Mouse (Mus musculus): Measurements from ENCODE around the gene Pde4b. TPM values are rescaled to one million over a fixed set of nuclear protein-coding genes. Genes with fewer than 3 reads are reported as not detected.

Pde4b gene
- polyA plus RNA-seq, 1 experiment from 2014 or later = 32.1 TPM

GRCm38 (mm10) chr4:102542976-102543375, 455.6 kb downstream of the Pde4b start:
- no peaks in the 10 kb centered on the region for H3K4me1 ChIP-seq (replicated peaks; ENCODE audit: control insufficient read depth, insufficient read depth, low read length)
- H3K27me3 ChIP-seq (replicated peaks; ENCODE audit: control insufficient read depth, insufficient read depth, low read length) = no peaks in the 10 kb centered on the region
- no peaks in the 10 kb centered on the region for H3K36me3 ChIP-seq (ENCODE audit: control insufficient read depth, insufficient read depth)
- 92% methylated on average over 3 of the region's 3 CpGs for WGBS
- H3K4me3 ChIP-seq (replicated peaks; ENCODE audit: low read length) = no peak overlapping the region
- ATAC-seq = no peak
- no peak overlapping the region for H3K27ac ChIP-seq (ENCODE audit: low read length)
- H3K9me3 ChIP-seq (ENCODE audit: control insufficient read depth, low read length) = no peaks in the 10 kb centered on the region
- H3K4me2 ChIP-seq (ENCODE audit: low read length) = no peak overlapping the region
- no peak overlapping the region for H3K9ac ChIP-seq (replicated peaks; ENCODE audit: low read depth, low read length)

GRCm38 (mm10) chr4:102545226-102545625, 457.9 kb downstream of the Pde4b start:
- Histone ChIP-seq H3K27me3 (replicated peaks; ENCODE audit: control insufficient read depth, insufficient read depth, low read length) (no peaks in the 10 kb centered on the region), H3K27ac (ENCODE audit: low read length) (no peak overlapping the region), H3K36me3 (ENCODE audit: control insufficient read depth, insufficient read depth) (no peaks in the 10 kb centered on the region), H3K9me3 (ENCODE audit: control insufficient read depth, low read length) (no peaks in the 10 kb centered on the region), H3K4me1 (replicated peaks; ENCODE audit: control insufficient read depth, insufficient read depth, low read length) (no peaks in the 10 kb centered on the region), H3K4me3 (replicated peaks; ENCODE audit: low read length) (no peak overlapping the region), H3K4me2 (ENCODE audit: low read length) (no peak overlapping the region), H3K9ac (replicated peaks; ENCODE audit: low read depth, low read length) (no peak overlapping the region)
- ATAC-seq = no peak
- WGBS = 90% methylated on average over 4 of the region's 4 CpGs

GRCm38 (mm10) chr4:102555566-102555965, 468.2 kb downstream of the Pde4b start:
- Histone ChIP-seq H3K27ac (ENCODE audit: low read length) (no peak overlapping the region), H3K4me3 (replicated peaks; ENCODE audit: low read length) (no peak overlapping the region), H3K4me2 (ENCODE audit: low read length) (no peak overlapping the region), H3K36me3 (ENCODE audit: control insufficient read depth, insufficient read depth) (no peaks in the 10 kb centered on the region), H3K9ac (replicated peaks; ENCODE audit: low read depth, low read length) (no peak overlapping the region), H3K9me3 (ENCODE audit: control insufficient read depth, low read length) (no peaks in the 10 kb centered on the region), H3K4me1 (replicated peaks; ENCODE audit: control insufficient read depth, insufficient read depth, low read length) (no peaks in the 10 kb centered on the region), H3K27me3 (replicated peaks; ENCODE audit: control insufficient read depth, insufficient read depth, low read length) (no peaks in the 10 kb centered on the region)
- no peak for ATAC-seq
- 74% methylated on average over 7 of the region's 7 CpGs for WGBS

GRCm38 (mm10) chr4:102557006-102557405, 469.7 kb downstream of the Pde4b start:
- no peak overlapping the region for H3K4me2 ChIP-seq (ENCODE audit: low read length)
- no peak for ATAC-seq
- WGBS = 53% methylated on average over 2 of the region's 2 CpGs

GRCm38 (mm10) chr4:102557508-102558220, 470.3 kb downstream of the Pde4b start:
- H3K4me1 ChIP-seq (replicated peaks; ENCODE audit: control insufficient read depth, insufficient read depth, low read length) = no peaks in the 10 kb centered on the region
- 78% methylated on average over 9 of the region's 9 CpGs for WGBS
- no peak overlapping the region for H3K9ac ChIP-seq (replicated peaks; ENCODE audit: low read depth, low read length)
- H3K27ac ChIP-seq (ENCODE audit: low read length) = no peak overlapping the region
- H3K4me3 ChIP-seq (replicated peaks; ENCODE audit: low read length) = no peak overlapping the region
- no peak for ATAC-seq
- H3K4me2 ChIP-seq (ENCODE audit: low read length) = no peak overlapping the region
- H3K9me3 ChIP-seq (ENCODE audit: control insufficient read depth, low read length) = no peaks in the 10 kb centered on the region
- no peaks in the 10 kb centered on the region for H3K36me3 ChIP-seq (ENCODE audit: control insufficient read depth, insufficient read depth)
- no peaks in the 10 kb centered on the region for H3K27me3 ChIP-seq (replicated peaks; ENCODE audit: control insufficient read depth, insufficient read depth, low read length)

More at GRCm38 (mm10) chr4:102557006-102557405, 469.7 kb downstream of the Pde4b start:
- Histone ChIP-seq H3K36me3 (ENCODE audit: control insufficient read depth, insufficient read depth) (no peaks in the 10 kb centered on the region), H3K9me3 (ENCODE audit: control insufficient read depth, low read length) (no peaks in the 10 kb centered on the region), H3K4me1 (replicated peaks; ENCODE audit: control insufficient read depth, insufficient read depth, low read length) (no peaks in the 10 kb centered on the region), H3K9ac (replicated peaks; ENCODE audit: low read depth, low read length) (no peak overlapping the region), H3K4me3 (replicated peaks; ENCODE audit: low read length) (no peak overlapping the region), H3K27me3 (replicated peaks; ENCODE audit: control insufficient read depth, insufficient read depth, low read length) (no peaks in the 10 kb centered on the region), H3K27ac (ENCODE audit: low read length) (no peak overlapping the region)

GRCm38 (mm10) chr4:102558328-102558727, 471.0 kb downstream of the Pde4b start:
- 67% methylated on average over 3 of the region's 3 CpGs for WGBS

GRCm38 (mm10) chr4:102560676-102561280, 473.4 kb downstream of the Pde4b start:
- Histone ChIP-seq H3K9ac (replicated peaks; ENCODE audit: low read depth, low read length) (no peak overlapping the region), H3K4me2 (ENCODE audit: low read length) (no peak overlapping the region), H3K36me3 (ENCODE audit: control insufficient read depth, insufficient read depth) (no peaks in the 10 kb centered on the region), H3K4me3 (replicated peaks; ENCODE audit: low read length) (no peak overlapping the region), H3K27ac (ENCODE audit: low read length) (no peak overlapping the region), H3K4me1 (replicated peaks; ENCODE audit: control insufficient read depth, insufficient read depth, low read length) (no peaks in the 10 kb centered on the region), H3K9me3 (ENCODE audit: control insufficient read depth, low read length) (no peaks in the 10 kb centered on the region), H3K27me3 (replicated peaks; ENCODE audit: control insufficient read depth, insufficient read depth, low read length) (no peaks in the 10 kb centered on the region)
- no peak for ATAC-seq
- whole genome bisulfite sequencing = 53% methylated on average over 12 of the region's 12 CpGs

More at GRCm38 (mm10) chr4:102558328-102558727, 471.0 kb downstream of the Pde4b start:
- Histone ChIP-seq H3K9me3 (ENCODE audit: control insufficient read depth, low read length) (no peaks in the 10 kb centered on the region), H3K36me3 (ENCODE audit: control insufficient read depth, insufficient read depth) (no peaks in the 10 kb centered on the region), H3K4me1 (replicated peaks; ENCODE audit: control insufficient read depth, insufficient read depth, low read length) (no peaks in the 10 kb centered on the region), H3K4me3 (replicated peaks; ENCODE audit: low read length) (no peak overlapping the region), H3K27me3 (replicated peaks; ENCODE audit: control insufficient read depth, insufficient read depth, low read length) (no peaks in the 10 kb centered on the region), H3K4me2 (ENCODE audit: low read length) (no peak overlapping the region), H3K9ac (replicated peaks; ENCODE audit: low read depth, low read length) (no peak overlapping the region), H3K27ac (ENCODE audit: low read length) (no peak overlapping the region)
- no peak for ATAC-seq

- Histone ChIP-seq H3K4me1 (replicated peaks; ENCODE audit: control insufficient read depth, insufficient read depth, low read length) (peaks cover 12% of the 10 kb centered on the region), H3K36me3 (ENCODE audit: control insufficient read depth, insufficient read depth) (no peaks in the 10 kb centered on the region), H3K4me3 (replicated peaks; ENCODE audit: low read length) (no peak overlapping the region), H3K4me2 (ENCODE audit: low read length) (no peak overlapping the region), H3K27me3 (replicated peaks; ENCODE audit: control insufficient read depth, insufficient read depth, low read length) (no peaks in the 10 kb centered on the region), H3K9me3 (ENCODE audit: control insufficient read depth, low read length) (no peaks in the 10 kb centered on the region), H3K9ac (replicated peaks; ENCODE audit: low read depth, low read length) (no peak overlapping the region), H3K27ac (ENCODE audit: low read length) (no peak overlapping the region)
- ATAC-seq = no peak
- WGBS = 85% methylated on average over 9 of the region's 9 CpGs
Measured at GRCm38 (mm10) chr4:102563273-102563855, 476.0 kb downstream of the Pde4b start.

GRCm38 (mm10) chr4:102564286-102564685, 476.9 kb downstream of the Pde4b start:
- WGBS = 93% methylated on average over 3 of the region's 3 CpGs

More at GRCm38 (mm10) chr4:102564286-102564685, 476.9 kb downstream of the Pde4b start:
- H3K4me1 ChIP-seq (replicated peaks; ENCODE audit: control insufficient read depth, insufficient read depth, low read length) = peaks cover 21% of the 10 kb centered on the region
- H3K4me3 ChIP-seq (replicated peaks; ENCODE audit: low read length) = no peak overlapping the region
- no peaks in the 10 kb centered on the region for H3K27me3 ChIP-seq (replicated peaks; ENCODE audit: control insufficient read depth, insufficient read depth, low read length)
- H3K9ac ChIP-seq (replicated peaks; ENCODE audit: low read depth, low read length) = no peak overlapping the region
- H3K36me3 ChIP-seq (ENCODE audit: control insufficient read depth, insufficient read depth) = no peaks in the 10 kb centered on the region
- no peak overlapping the region for H3K27ac ChIP-seq (ENCODE audit: low read length)
- no peaks in the 10 kb centered on the region for H3K9me3 ChIP-seq (ENCODE audit: control insufficient read depth, low read length)
- H3K4me2 ChIP-seq (ENCODE audit: low read length) = no peak overlapping the region
- ATAC-seq = no peak
